Mouse (Mus musculus) spleen, postnatal 10 days (tissue): Measurements from ENCODE around the gene Dpf3.

ENCODE experiments used
- DNase-seq, 2 experiments: peaks; one replicate each; pipeline ENCODE4 v3.0.0; 2021 to 2022; ENCODE audit warnings: low spot score in 2 of 2

Gene Dpf3

DNA sequence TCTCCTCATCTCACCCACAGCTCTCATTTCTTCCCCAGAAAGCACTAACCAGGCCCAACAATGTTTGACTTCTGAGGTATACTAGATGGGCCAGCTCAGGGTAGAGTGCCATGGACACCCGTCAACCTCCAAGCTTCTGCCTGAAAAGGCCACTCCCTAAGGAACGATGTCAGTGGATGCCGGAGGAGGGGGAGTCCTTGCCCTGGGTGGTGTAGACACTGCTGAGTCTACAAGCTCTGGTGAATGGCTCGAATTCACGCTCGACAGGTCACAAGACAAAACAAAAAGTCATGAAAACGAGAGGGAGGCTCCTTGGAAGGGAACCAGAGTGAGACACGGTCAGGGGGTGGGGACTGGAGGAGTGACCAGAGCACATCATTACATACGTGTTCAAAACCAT lies 17.4 kb downstream of the Dpf3 start:
- DNase-seq = no peak

DNA sequence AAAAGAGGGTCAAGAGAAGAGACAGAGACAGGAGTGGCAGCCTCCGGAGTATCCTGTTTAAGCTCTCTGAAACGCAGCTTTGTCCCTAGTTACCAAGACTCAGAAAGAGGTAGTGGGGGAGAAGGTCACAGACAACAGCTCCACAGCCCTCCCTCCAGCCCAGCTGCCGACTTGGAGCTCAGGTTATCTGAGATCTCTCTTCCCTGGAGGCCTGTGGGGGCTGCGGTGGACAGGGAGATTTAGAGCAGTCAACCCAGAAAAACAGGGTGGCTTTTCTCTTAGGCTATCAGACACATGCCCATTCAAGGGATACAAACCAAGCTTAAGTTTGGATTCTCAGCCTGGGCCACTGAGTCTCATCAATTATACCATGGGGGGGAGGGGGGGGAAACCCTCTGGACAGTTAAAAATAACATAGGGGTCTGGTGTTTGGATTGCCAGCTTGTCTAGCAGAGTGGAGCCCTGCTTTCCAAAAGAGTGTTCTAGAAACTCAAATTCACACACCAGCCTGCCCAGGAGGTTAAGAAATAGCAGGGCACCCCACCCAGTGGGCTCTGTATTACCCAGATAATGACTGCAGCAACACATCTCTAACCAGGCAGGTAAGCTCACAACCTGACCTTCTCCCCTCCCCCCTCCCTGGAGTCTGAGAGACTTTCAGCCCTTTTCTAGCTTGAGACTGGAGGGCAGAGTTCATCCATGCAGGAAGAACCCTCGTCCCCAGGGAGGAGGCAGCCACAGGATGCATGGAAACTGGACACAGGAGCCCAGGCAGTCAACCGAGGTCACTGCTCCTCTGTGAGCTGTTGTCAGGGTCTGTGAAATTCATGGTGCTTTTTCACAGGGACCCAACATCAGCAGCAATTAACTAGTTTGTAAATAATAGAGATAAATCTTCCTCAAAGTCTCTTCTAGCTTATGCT lies 20.7 kb downstream of the Dpf3 start:
- DNase-seq = no peak

DNA sequence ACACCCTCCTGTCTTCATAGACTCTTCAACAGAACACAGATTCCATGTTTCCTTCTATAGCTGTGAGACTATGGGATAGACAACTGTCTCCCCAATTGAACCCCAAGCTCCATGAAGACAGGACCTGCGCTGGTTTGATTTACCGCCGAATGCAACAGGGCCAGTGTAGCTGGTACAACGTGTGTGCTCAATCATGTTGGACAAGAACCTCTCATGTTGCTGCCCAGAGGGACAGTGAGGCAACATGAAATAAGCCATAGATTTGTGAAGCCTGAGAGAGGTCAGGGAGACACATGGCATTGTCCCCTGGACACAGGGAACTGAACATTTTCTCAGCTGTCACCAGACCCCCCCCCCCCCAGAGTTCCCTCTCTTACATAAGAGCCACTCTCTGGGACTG lies 21.5 kb downstream of the Dpf3 start:
- DNase-seq = no peak

GRCm38 (mm10) chr12:83460272-83460671 lies 27.2 kb downstream of the Dpf3 start:
- no peak for DNase-seq

- no peak for DNase-seq
Measured at GRCm38 (mm10) chr12:83454697-83455321, 32.7 kb downstream of the Dpf3 start.

DNA sequence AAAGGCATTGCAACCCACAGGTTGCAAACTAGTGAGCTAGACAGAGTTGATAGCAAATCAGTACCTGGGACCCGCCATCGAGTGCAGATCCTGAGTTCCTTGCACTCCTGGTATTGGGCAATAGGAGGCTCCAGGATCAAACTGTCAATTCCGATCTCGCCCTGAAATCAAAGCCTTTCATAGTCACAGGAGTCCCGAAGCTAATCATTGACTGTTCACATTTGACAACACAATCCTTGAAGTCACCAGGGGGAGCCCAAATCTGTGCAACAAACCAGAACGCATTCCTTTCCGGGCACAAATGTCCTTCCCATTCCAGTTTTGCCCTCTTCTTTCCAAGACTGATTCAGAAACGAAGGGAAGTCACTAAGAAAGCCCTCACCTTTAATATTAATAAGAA lies 35.7 kb downstream of the Dpf3 start:
- DNase-seq = no peak

- DNase-seq = no peak
Measured at GRCm38 (mm10) chr12:83450471-83450870, 37.0 kb downstream of the Dpf3 start.

DNA sequence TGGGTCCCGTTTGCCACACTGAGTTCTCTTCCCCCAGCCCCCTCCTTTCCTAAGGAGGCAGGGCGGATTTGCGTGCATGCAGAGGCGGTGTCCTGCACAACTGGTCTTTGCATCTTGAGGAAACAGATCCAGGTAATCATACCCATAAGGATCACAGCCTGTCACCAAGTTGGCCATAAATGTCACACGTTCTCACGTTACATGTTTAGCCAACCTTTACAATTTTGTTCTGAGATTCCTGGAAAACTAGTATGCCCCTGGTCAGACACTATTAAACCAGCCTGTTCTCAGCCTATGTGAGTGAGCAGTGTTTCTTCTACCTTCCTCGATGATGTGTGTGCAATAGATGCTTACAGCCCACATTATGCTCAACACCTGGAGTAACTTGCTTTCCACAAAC lies 38.3 kb downstream of the Dpf3 start:
- DNase-seq = no peak

- no peak for DNase-seq
Measured at GRCm38 (mm10) chr12:83445587-83445986, 41.9 kb downstream of the Dpf3 start.

- DNase-seq = no peak
Measured at GRCm38 (mm10) chr12:83444448-83444847, 43.1 kb downstream of the Dpf3 start.

DNA sequence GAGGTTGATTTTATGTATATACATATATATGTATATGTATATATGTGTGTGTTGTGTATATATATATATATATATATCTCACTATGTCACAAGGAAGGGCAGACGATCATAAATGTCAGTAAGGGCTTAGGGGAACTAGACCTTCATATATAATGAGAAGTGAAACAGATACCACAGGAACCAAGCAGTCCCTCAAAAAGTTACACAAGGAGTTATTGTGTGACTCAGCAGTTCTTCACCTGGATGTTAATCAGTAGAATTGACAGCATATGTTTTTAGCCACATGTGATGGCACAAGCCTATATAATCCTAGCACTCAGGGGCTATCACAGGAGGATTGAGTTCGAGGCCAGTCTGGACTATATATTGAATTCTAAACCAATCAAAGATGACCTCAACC lies 49.5 kb downstream of the Dpf3 start:
- no peak for DNase-seq

DNA sequence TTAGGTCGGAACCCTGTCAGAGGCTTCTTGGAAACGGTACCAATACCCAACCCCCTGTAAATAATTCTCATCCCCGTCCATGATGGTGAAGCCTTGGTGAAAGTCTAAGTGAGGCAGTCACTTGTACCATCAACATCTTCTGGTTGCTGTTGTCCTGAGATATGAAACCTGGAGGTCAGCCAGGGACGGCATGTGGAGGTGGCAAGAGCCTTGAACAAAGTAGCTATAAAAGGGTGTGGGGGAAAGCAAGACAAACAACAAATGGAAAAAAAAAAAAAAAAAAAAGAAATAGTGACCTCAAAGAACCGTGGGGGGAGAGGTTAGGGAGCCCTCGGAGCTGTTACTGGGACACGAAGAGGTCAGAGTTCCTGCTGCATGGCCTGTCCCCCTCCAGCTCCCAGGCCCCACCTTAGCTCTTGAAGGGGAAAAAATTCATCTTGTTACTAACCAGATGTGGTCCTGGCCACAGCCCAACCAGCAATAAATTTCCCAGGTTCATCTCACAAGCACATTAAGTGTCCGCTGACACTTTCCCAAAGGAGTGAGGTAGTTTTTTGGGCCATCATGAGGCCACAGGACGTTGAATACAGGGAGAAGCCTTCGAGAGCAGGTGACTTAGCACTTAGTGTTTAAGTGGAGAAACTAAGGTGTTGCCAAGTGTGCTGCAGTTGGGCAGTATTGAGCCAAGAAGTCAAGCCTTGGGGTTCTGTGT lies 53.4 kb downstream of the Dpf3 start:
- peak; percentile 59 to 83 for DNase-seq

- DNase-seq = no peak
Measured at GRCm38 (mm10) chr12:83433436-83433835, 54.1 kb downstream of the Dpf3 start.

GRCm38 (mm10) chr12:83430207-83430606 lies 57.3 kb downstream of the Dpf3 start:
- DNase-seq = no peak

DNA sequence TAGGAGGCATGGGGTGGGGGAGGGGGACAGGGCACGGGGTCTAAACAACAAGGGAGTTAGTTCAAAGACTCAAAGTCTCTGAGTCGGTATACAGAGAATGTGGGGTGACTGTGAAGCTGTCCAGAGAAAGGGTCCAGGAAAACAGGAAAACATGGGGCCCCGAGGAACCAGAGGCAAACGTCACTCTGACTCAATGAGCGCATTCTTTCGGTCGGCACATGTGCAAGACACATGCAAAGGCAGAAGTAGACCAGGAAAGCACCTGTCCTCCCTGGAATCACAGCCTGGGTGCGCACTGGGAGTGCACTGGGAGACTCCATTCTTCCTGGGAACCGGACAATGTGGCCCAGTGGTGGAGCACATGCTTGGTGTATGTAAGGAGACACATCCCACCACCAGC lies 59.5 kb downstream of the Dpf3 start:
- DNase-seq = no peak

GRCm38 (mm10) chr12:83427601-83428000 lies 59.9 kb downstream of the Dpf3 start:
- DNase-seq = no peak

GRCm38 (mm10) chr12:83426326-83426725 lies 61.2 kb downstream of the Dpf3 start:
- no peak for DNase-seq

DNA sequence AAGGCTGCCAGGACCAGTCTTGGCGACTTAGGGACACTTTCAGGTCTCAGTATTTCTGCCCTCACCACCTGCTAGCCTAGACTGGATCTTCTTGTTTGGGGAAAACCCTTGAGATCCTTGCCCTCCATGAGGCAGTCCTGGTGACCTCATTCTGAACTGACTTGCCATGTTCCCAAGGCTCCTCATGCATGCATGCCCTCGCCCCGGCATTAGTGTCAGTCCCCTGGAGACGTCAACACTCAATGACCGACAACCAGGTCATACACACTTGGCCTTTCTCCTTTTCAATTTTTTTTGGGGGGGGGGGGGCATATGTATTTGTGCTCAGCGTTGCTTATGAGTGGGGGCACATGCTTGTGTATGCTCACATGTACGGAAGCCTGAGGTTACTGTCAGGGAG lies 61.8 kb downstream of the Dpf3 start:
- DNase-seq = no peak

DNA sequence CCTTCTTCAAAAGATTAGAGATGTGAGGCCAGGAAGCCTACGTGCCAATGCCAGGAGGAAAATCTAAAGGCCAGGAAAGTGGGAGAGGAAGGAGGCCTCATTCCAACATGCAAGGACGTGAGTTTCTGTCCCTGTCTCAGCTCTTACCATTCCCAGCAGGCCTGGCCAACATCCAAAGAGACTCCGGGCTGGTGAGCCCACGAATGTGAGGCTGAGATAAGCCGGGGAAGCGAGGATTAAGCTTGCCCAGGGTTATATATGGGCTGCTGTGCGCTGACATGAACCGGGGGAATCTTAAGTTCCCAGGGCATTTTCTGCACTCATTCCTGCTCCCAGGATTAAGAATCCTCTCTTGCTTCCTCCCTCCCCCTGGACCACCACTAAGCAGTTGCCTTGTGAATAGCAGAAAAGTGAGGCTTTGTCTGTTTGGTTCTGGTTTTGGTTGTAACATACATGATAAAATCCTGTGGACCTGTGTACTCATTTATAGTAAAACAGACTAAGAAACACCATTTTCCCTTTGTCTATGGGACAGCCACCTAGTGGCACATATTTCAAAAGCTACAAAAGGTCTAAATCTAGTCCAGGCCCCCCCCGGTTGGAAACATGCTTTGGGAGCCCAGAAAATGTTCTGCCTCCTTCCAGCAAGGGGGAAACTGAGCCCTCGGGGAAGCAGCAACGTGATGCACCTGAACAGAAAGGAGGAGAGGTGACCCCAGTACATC lies 62.6 kb downstream of the Dpf3 start:
- peak; percentile 66 to 88 for DNase-seq

GRCm38 (mm10) chr12:83424086-83424719 lies 63.3 kb downstream of the Dpf3 start:
- peak; percentile 52 for DNase-seq

GRCm38 (mm10) chr12:83420346-83420745 lies 67.2 kb downstream of the Dpf3 start:
- no peak for DNase-seq
